Mouse (Mus musculus) E14TG2a.4 (cell line): ENCODE measurements around the gene Klhl31.

ENCODE experiments used
- CTCF ChIP-seq: conservative IDR thresholded peaks from 2 replicates; pipeline ENCODE4 v1.5.1; 2014; ENCODE audit warnings: low read length
- POU5F1 ChIP-seq: IDR thresholded peaks from 2 replicates; pipeline ENCODE4 v1.6.1; 2014; ENCODE audit warnings: low read length, borderline replicate concordance

DNA sequence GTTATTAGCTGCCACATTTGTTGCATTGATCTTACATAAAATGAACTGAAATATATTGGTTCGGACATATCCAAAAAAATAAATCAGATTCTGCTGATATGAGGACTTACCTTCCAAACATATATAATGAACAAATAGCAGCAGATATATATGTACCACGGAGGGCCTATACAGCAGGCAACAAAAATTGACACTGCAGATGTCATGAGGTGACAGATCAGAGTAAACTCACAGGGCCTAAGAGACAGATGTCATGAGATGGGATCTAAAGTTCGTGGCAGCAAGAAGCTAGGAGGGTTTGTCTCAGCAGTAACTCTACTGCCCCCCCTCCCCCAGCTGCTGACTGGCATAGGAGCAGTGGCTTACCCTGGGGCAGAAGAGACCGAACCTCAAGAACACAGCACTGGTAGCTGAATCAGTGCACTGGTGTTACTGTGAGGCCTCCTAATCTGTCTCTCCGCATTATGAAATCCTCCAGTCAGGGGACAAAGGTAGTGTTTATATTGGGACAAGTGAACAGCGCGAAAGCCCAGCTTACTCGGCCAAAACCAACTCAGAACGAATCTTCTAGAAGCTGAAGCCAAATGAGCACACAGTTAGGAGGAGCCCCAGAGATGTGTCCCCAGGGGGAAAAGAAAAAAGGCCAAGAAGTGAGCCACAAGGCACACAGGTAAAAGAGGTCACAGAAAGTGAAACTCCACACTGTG lies 71.3 kb downstream of the Klhl31 start:
- TF ChIP-seq CTCF (no peak), POU5F1 (no peak)
